Mouse (Mus musculus): ENCODE measurements around the gene Itm2c. TPM values are rescaled to one million over a fixed set of nuclear protein-coding genes. Genes with fewer than 3 reads are reported as not detected.

Gene Itm2c
- polyA plus RNA-seq, 1 experiment from 2014 or later, result 105 TPM

DNA sequence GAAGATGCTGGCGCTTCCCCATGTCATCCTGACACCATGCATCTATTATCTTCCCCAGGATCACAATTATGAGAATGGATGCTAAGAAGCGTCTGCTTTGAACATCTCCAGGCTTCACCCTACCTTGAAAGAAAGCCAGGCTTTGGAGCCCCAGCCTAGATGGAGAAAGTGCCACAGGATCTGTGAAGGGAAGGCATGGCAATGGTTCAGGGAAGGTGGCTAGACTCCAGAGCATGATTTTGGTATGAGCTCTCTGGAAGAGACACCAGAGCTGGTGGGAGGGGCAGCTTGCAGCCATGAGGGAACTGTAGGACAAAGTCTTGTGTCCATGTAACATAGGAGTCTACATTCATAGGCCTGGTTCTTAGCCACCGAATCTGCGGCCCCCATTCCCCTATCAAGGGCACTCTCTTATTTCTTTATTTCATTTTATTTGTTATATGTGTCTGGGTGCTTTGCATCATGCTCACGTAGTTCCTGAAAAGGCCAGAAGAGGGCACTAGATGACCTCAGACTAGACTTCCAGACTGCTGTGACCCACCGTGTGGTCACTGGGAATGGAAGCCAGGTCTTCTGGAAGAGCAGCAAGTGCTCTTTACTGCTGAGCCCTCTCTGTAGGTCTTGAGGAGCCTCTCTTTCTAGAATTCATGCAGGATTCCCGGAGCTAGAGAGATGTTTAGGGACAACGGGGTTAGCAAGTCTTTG, 41.2 kb downstream of the Itm2c start:
- no peak for ATAC-seq (ENCODE audit: low read depth)
- 60% methylated on average over 8 of the region's 8 CpGs for WGBS

DNA sequence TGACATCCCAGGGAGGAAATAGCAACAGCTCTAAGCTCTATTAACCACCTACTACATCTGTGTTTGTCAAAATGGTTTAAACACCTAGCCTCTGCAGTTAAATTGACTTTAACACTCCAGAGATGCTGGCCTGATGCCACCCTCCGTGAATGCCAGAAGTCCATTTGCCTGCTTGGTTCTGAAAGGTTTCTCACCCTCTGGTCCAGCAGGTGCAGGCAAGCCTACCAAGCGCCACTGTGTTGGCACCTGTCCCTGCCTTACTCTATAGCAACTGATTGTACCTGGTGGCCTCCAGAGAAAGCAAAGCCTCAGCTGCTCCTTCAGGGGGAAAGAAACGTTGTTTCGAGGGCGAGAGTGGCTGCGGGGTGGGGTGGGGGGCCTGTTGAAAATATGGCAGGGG, 42.2 kb downstream of the Itm2c start:
- H3K36me3 ChIP-seq (ENCODE audit: control insufficient read depth, insufficient read depth, low read length), result no peaks in the 10 kb centered on the region
- no peaks in the 10 kb centered on the region for H3K27me3 ChIP-seq (ENCODE audit: control insufficient read depth, insufficient read depth, low read length)
- H3K4me1 ChIP-seq (ENCODE audit: control insufficient read depth, insufficient read depth, low read length), result peaks cover 13% of the 10 kb centered on the region
- no peak for ATAC-seq (ENCODE audit: low read depth)
- no peaks in the 10 kb centered on the region for H3K9me3 ChIP-seq (ENCODE audit: control insufficient read depth, low read length)
- no peak overlapping the region for H3K4me3 ChIP-seq (ENCODE audit: low read depth, low read length)
- H3K27ac ChIP-seq (ENCODE audit: low read depth, low read length), result no peak overlapping the region
- WGBS, result 76% methylated on average over 6 of the region's 6 CpGs
- H3K4me2 ChIP-seq (ENCODE audit: low read depth, low read length), result no peak overlapping the region
- no peak overlapping the region for H3K9ac ChIP-seq (replicated peaks; ENCODE audit: low read depth, low read length)

More for the DNA sequence above, 41.2 kb downstream of the Itm2c start:
- Histone ChIP-seq H3K27ac (ENCODE audit: low read depth, low read length) (no peak overlapping the region), H3K9ac (replicated peaks; ENCODE audit: low read depth, low read length) (no peak overlapping the region), H3K36me3 (ENCODE audit: control insufficient read depth, insufficient read depth, low read length) (no peaks in the 10 kb centered on the region), H3K4me1 (ENCODE audit: control insufficient read depth, insufficient read depth, low read length) (peaks cover 13% of the 10 kb centered on the region), H3K9me3 (ENCODE audit: control insufficient read depth, low read length) (no peaks in the 10 kb centered on the region), H3K27me3 (ENCODE audit: control insufficient read depth, insufficient read depth, low read length) (no peaks in the 10 kb centered on the region), H3K4me2 (ENCODE audit: low read depth, low read length) (no peak overlapping the region), H3K4me3 (ENCODE audit: low read depth, low read length) (no peak overlapping the region)

DNA sequence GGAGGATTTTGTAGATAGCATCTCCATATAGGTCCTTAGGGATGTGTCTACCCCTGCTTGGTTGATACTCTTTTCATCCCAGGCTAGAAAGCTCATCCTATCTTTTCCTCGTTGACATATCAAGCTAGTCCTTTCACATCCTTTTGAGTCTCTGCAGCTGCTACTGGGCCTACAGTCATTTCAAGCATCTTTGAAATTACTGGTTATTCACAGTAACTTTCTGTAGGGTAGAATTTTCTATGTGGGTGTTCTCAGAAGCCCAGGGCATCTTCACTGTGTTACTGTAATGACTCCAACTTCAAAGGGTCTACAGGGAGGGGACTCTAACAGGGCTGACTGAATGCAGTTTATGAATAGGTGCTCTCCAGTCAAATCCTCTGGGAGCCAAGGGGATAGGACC, 43.2 kb downstream of the Itm2c start:
- Histone ChIP-seq H3K9me3 (ENCODE audit: control insufficient read depth, low read length) (no peaks in the 10 kb centered on the region), H3K27ac (ENCODE audit: low read depth, low read length) (no peak overlapping the region), H3K36me3 (ENCODE audit: control insufficient read depth, insufficient read depth, low read length) (no peaks in the 10 kb centered on the region), H3K4me1 (ENCODE audit: control insufficient read depth, insufficient read depth, low read length) (peaks cover 13% of the 10 kb centered on the region), H3K4me2 (ENCODE audit: low read depth, low read length) (no peak overlapping the region), H3K9ac (replicated peaks; ENCODE audit: low read depth, low read length) (no peak overlapping the region), H3K27me3 (ENCODE audit: control insufficient read depth, insufficient read depth, low read length) (no peaks in the 10 kb centered on the region), H3K4me3 (ENCODE audit: low read depth, low read length) (no peak overlapping the region)
- WGBS, result 77% methylated on average over 1 of the region's 1 CpGs
- no peak for ATAC-seq (ENCODE audit: low read depth)

- Histone ChIP-seq H3K27me3 (ENCODE audit: control insufficient read depth, insufficient read depth, low read length) (no peaks in the 10 kb centered on the region), H3K4me1 (ENCODE audit: control insufficient read depth, insufficient read depth, low read length) (no peaks in the 10 kb centered on the region), H3K36me3 (ENCODE audit: control insufficient read depth, insufficient read depth, low read length) (no peaks in the 10 kb centered on the region), H3K9ac (replicated peaks; ENCODE audit: low read depth, low read length) (no peak overlapping the region), H3K9me3 (ENCODE audit: control insufficient read depth, low read length) (no peaks in the 10 kb centered on the region), H3K4me3 (ENCODE audit: low read depth, low read length) (no peak overlapping the region), H3K4me2 (ENCODE audit: low read depth, low read length) (no peak overlapping the region), H3K27ac (ENCODE audit: low read depth, low read length) (no peak overlapping the region)
- WGBS, result 92% methylated on average over 8 of the region's 8 CpGs
- no peak for ATAC-seq (ENCODE audit: low read depth)
Observed at GRCm38 (mm10) chr1:85942318-85942717, 48.2 kb downstream of the Itm2c start.

GRCm38 (mm10) chr1:85949085-85949684, 55.1 kb downstream of the Itm2c start:
- no peak overlapping the region for H3K4me3 ChIP-seq (ENCODE audit: low read depth, low read length)
- no peaks in the 10 kb centered on the region for H3K27me3 ChIP-seq (ENCODE audit: control insufficient read depth, insufficient read depth, low read length)
- WGBS, result 82% methylated on average over 2 of the region's 2 CpGs
- no peak overlapping the region for H3K9ac ChIP-seq (replicated peaks; ENCODE audit: low read depth, low read length)
- no peak overlapping the region for H3K27ac ChIP-seq (ENCODE audit: low read depth, low read length)
- H3K4me2 ChIP-seq (ENCODE audit: low read depth, low read length), result no peak overlapping the region
- no peaks in the 10 kb centered on the region for H3K9me3 ChIP-seq (ENCODE audit: control insufficient read depth, low read length)
- H3K36me3 ChIP-seq (ENCODE audit: control insufficient read depth, insufficient read depth, low read length), result no peaks in the 10 kb centered on the region
- ATAC-seq (ENCODE audit: low read depth), result no peak
- no peaks in the 10 kb centered on the region for H3K4me1 ChIP-seq (ENCODE audit: control insufficient read depth, insufficient read depth, low read length)

GRCm38 (mm10) chr1:85955150-85955549, 61.1 kb downstream of the Itm2c start:
- Histone ChIP-seq H3K27ac (ENCODE audit: low read depth, low read length) (no peak overlapping the region), H3K4me3 (ENCODE audit: low read depth, low read length) (no peak overlapping the region), H3K36me3 (ENCODE audit: control insufficient read depth, insufficient read depth, low read length) (no peaks in the 10 kb centered on the region), H3K4me2 (ENCODE audit: low read depth, low read length) (no peak overlapping the region), H3K9ac (replicated peaks; ENCODE audit: low read depth, low read length) (no peak overlapping the region), H3K9me3 (ENCODE audit: control insufficient read depth, low read length) (no peaks in the 10 kb centered on the region), H3K4me1 (ENCODE audit: control insufficient read depth, insufficient read depth, low read length) (0 out of 2 replicates have a peak, but pooled peaks cover 2% of the 10 kb centered on the region), H3K27me3 (ENCODE audit: control insufficient read depth, insufficient read depth, low read length) (no peaks in the 10 kb centered on the region)
- ATAC-seq (ENCODE audit: low read depth), result no peak
- 85% methylated on average over 3 of the region's 3 CpGs for WGBS

GRCm38 (mm10) chr1:85957290-85957689, 63.2 kb downstream of the Itm2c start:
- no peak for ATAC-seq (ENCODE audit: low read depth)
- Histone ChIP-seq H3K4me2 (ENCODE audit: low read depth, low read length) (no peak overlapping the region), H3K27ac (ENCODE audit: low read depth, low read length) (no peak overlapping the region), H3K36me3 (ENCODE audit: control insufficient read depth, insufficient read depth, low read length) (no peaks in the 10 kb centered on the region), H3K9me3 (ENCODE audit: control insufficient read depth, low read length) (no peaks in the 10 kb centered on the region), H3K27me3 (ENCODE audit: control insufficient read depth, insufficient read depth, low read length) (no peaks in the 10 kb centered on the region), H3K9ac (replicated peaks; ENCODE audit: low read depth, low read length) (no peak overlapping the region), H3K4me1 (ENCODE audit: control insufficient read depth, insufficient read depth, low read length) (0 out of 2 replicates have a peak, but pooled peaks cover 2% of the 10 kb centered on the region), H3K4me3 (ENCODE audit: low read depth, low read length) (no peak overlapping the region)
- 83% methylated on average over 5 of the region's 5 CpGs for WGBS

- WGBS, result 50% methylated on average over 9 of the region's 9 CpGs
- Histone ChIP-seq H3K4me3 (ENCODE audit: low read depth, low read length) (no peak overlapping the region), H3K27ac (ENCODE audit: low read depth, low read length) (no peak overlapping the region), H3K9ac (replicated peaks; ENCODE audit: low read depth, low read length) (no peak overlapping the region), H3K4me2 (ENCODE audit: low read depth, low read length) (no peak overlapping the region), H3K27me3 (ENCODE audit: control insufficient read depth, insufficient read depth, low read length) (no peaks in the 10 kb centered on the region), H3K4me1 (ENCODE audit: control insufficient read depth, insufficient read depth, low read length) (0 out of 2 replicates have a peak, but pooled peaks cover 2% of the 10 kb centered on the region), H3K9me3 (ENCODE audit: control insufficient read depth, low read length) (no peaks in the 10 kb centered on the region), H3K36me3 (ENCODE audit: control insufficient read depth, insufficient read depth, low read length) (no peaks in the 10 kb centered on the region)
- peak; percentile 17; the same call in 1 of the 2 replicates for ATAC-seq (ENCODE audit: low read depth)
Observed at GRCm38 (mm10) chr1:85957942-85958619, 64.0 kb downstream of the Itm2c start.

All from neural tube, embryonic 14.5 days (tissue).